Mouse (Mus musculus) erythroblast, embryonic 14.5 days (primary cell): ENCODE results near the gene Tmem254b.
"Not testable (repeated sequence)": the region's sequence is repeated elsewhere in the genome, so short reads cannot be mapped to it uniquely, and the experiment has no call there.

Experiments
- GATA1 ChIP-seq: IDR thresholded peaks from 2 replicates; pipeline ENCODE4 v1.6.1; 2012; ENCODE audit warnings: low read length, inconsistent platforms, mixed read lengths
- TAL1 ChIP-seq: IDR thresholded peaks from 3 replicates; pipeline ENCODE4 v1.6.1; 2012; ENCODE audit warnings: low read length, inconsistent platforms, mixed read lengths

GRCm38 (mm10) chr14:26162423-26162822 is 44.4 kb downstream of the Tmem254b start:
- TF ChIP-seq GATA1, TAL1: not testable (repeated sequence)
